Mouse (Mus musculus) heart, embryonic 10.5 days (tissue): ENCODE results near the gene Gm12695. TPM values are rescaled to one million over a fixed set of nuclear protein-coding genes. Genes with fewer than 3 reads are reported as not detected.

Experiments used
- DNase-seq: peaks from one replicate; pipeline ENCODE4 v3.0.0-alpha.2; 2017; ENCODE audit warnings: low spot score
- H3K27ac ChIP-seq: fragments of 300-500 bp; sonication (generic); 2 replicates; pipeline ENCODE4 v1.5.1; 2016; ENCODE audit warnings: mild to moderate bottlenecking
- H3K27me3 ChIP-seq: fragments of 300-500 bp; sonication (generic); 2 replicates; pipeline ENCODE4 v1.6.1; 2016; ENCODE audit warnings: mild to moderate bottlenecking; ENCODE audit not compliant: poor library complexity, insufficient read depth, severe bottlenecking
- H3K36me3 ChIP-seq: fragments of 300-500 bp; sonication (generic); 2 replicates; pipeline ENCODE4 v1.6.1; 2016; ENCODE audit warnings: mild to moderate bottlenecking, moderate library complexity
- H3K4me1 ChIP-seq: fragments of 300-500 bp; sonication (generic); 2 replicates; pipeline ENCODE4 v1.6.1; 2016; ENCODE audit warnings: mild to moderate bottlenecking
- H3K4me3 ChIP-seq: fragments of 300-500 bp; sonication (generic); 2 replicates; pipeline ENCODE4 v1.5.1; 2016; ENCODE audit warnings: mild to moderate bottlenecking, moderate library complexity
- H3K9me3 ChIP-seq: fragments of 300-500 bp; sonication (generic); 2 replicates; pipeline ENCODE4 v1.6.1; 2016; ENCODE audit warnings: mild to moderate bottlenecking, moderate library complexity
- WGBS: fragments of 180-500 bp; shearing (Covaris S2); methylation state at CpG from one replicate; pipeline ENCODE4 v1.1.7; 2016; 5-methylcytosine and 5-hydroxymethylcytosine counted together
- polyA plus RNA-seq: library from polyadenylated mRNA; unstranded; fragments of >200 nt; fragmentation: Nextera tagmentation; extraction: Ambion mirVana; gene quantifications from 2 replicates; pipeline ENCODE4 v1.2.1, GENCODE M21; 2016

Gene Gm12695
- polyA plus RNA-seq, 1 experiment from 2014 or later, result not detected

DNA sequence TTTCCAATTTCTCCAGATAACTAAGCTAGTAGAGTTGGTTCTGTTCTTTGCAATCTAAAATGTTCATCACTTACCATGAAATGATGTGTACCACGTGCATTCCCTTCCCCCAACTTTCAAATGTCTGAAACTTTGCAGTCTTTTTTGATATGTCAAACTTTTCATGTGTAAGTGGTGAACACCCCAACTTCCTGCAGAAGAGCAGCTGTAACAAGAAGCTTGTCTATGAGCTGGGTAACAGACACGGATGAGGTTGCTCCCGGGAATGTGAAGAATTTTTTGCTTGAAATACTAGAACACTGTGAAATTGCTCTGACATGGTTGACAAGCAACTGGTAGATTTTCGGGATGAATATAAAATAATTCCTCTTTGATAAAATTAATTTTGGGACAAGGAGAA lies 55.7 kb downstream of the Gm12695 start:
- WGBS, result 70% methylated on average over 4 of the region's 4 CpGs
- no peaks in the 10 kb centered on the region for H3K9me3 ChIP-seq

DNA sequence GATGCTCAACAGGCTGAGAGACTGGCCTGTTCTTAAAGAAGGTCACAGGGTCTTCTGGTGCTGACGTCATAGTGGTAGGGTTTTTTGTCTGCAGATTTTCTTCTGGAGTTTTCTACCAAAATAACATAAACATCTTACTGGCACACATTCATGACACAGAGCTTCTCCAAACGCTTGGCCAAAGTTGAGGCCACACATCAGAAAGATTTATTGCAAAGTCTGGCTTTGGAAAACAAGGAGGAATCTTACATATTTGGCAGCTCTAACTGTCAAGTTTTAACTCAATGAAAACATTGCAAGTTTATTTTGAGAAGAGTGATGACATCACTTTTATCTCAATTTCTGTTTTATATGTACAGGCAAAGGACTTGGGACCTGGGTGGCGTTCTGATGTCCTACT lies 56.8 kb downstream of the Gm12695 start:
- Histone ChIP-seq H3K36me3 (no peaks in the 10 kb centered on the region), H3K27me3 (no peaks in the 10 kb centered on the region), H3K4me1 (no peaks in the 10 kb centered on the region), H3K9me3 (no peaks in the 10 kb centered on the region), H3K4me3 (no peak overlapping the region), H3K27ac (no peak overlapping the region)
- 67% methylated on average over 3 of the region's 3 CpGs for whole genome bisulfite sequencing
- DNase-seq, result no peak

More for the DNA sequence above, 55.7 kb downstream of the Gm12695 start:
- no peak overlapping the region for H3K4me3 ChIP-seq
- H3K4me1 ChIP-seq, result no peaks in the 10 kb centered on the region
- no peak overlapping the region for H3K27ac ChIP-seq
- H3K36me3 ChIP-seq, result no peaks in the 10 kb centered on the region
- no peaks in the 10 kb centered on the region for H3K27me3 ChIP-seq
- DNase-seq, result no peak

DNA sequence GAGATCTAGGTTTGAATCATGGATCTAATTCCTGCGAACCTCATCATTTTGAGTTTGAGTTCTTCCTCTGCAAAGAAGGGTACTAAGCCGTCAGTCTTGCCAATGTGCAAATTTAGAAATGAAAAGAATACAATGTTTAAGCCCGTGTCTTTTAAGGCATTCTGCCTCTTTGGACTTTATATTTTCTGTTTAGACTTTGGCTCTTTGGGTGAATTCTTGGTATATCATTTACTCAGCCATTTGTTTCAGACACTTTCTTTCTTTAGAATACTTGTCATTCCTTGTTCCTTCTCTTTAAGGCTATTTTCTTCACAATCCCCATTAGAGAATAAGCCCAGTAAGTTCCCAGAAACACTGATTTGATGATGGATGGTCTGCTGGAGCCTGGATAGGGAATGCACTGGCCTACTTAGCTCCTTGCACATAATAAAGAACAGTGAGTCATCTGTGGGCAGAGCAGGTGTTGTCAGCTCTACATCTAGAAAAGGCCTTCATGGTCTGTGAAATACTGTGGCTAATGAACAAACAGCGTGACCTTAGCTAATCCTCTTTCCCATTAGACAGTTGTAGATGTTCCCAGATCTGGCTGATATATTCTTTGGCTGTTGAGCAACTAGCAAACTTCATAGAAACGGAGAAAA lies 59.5 kb downstream of the Gm12695 start:
- H3K9me3 ChIP-seq, result no peaks in the 10 kb centered on the region
- WGBS, result 76% methylated on average over 5 of the region's 5 CpGs
- no peaks in the 10 kb centered on the region for H3K36me3 ChIP-seq
- H3K4me3 ChIP-seq, result no peak overlapping the region
- no peaks in the 10 kb centered on the region for H3K27me3 ChIP-seq
- H3K27ac ChIP-seq, result no peak overlapping the region
- no peak for DNase-seq
- H3K4me1 ChIP-seq, result no peaks in the 10 kb centered on the region

DNA sequence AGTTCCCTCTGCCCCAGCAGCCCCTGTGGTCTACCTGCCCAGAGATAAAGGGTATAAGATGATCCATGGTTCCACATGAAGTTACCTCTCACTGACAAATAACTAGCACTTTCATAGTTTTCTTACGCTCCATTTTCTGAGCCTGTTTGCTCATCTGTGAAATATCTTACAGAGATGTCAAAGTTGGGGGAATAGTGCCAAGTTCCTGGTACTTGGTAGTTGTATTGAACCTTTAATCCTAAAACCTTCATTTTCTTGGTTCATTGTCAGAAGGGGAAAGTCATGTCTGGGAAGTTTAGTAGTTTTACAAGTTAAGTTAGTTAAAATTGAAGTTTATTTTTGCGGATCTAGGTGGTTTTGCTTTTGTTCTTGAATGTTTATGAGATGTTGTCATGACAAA lies 62.7 kb downstream of the Gm12695 start:
- Histone ChIP-seq H3K27me3 (no peaks in the 10 kb centered on the region), H3K36me3 (no peaks in the 10 kb centered on the region), H3K4me3 (no peak overlapping the region), H3K27ac (no peak overlapping the region), H3K4me1 (no peaks in the 10 kb centered on the region), H3K9me3 (no peaks in the 10 kb centered on the region)
- DNase-seq, result no peak
- 86% methylated on average over 2 of the region's 2 CpGs for WGBS

DNA sequence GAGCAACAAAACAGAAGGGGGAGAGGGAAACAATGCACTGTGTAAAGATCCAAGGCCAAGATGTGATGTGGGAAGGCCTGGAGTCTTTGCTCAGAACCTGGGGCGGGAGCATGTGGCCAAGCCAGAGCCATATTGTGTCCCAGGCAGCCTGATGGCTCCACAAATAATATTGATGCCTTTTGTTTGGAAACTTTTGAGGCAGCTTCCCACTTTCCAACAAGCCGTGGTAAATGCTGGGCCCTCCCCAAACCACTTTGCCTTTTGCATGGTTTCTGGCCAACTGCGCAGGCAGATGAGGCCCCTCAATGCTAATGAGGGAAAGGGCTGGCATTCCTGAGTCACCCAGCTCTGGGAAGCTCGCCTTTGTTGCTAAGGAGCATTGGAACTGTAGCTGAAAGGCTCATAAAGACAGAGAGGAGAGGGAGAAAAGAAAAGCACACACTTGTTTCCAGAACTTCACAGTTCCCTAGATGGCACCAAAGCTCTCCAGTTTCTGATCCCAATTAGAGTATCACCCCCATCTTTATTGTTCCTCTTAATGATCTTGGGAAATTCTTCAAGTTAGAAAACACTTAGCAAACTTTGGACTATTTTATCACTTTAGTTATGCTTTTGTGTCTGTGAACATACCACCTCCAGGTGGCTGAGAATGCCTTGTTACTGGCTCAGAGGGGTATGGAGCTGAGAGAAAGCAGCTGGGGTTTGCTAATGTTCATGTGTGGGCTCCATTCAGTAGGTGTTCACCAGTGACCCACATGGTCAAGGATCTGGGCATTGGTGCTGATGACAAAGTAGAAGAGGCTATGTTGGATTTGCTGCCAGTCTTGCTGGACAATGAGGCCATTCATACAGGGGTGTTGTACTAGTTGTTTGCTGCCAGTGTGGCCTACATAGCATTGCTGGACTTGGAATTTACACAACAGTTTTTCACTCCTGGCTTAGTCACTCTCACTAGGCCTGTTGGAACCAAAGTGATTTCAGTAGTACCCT lies 65.7 kb downstream of the Gm12695 start:
- Histone ChIP-seq H3K4me1 (no peaks in the 10 kb centered on the region), H3K27me3 (no peaks in the 10 kb centered on the region), H3K9me3 (no peaks in the 10 kb centered on the region), H3K36me3 (no peaks in the 10 kb centered on the region), H3K4me3 (no peak overlapping the region), H3K27ac (no peak overlapping the region)
- 59% methylated on average over 4 of the region's 4 CpGs for WGBS
- DNase-seq, result no peak

DNA sequence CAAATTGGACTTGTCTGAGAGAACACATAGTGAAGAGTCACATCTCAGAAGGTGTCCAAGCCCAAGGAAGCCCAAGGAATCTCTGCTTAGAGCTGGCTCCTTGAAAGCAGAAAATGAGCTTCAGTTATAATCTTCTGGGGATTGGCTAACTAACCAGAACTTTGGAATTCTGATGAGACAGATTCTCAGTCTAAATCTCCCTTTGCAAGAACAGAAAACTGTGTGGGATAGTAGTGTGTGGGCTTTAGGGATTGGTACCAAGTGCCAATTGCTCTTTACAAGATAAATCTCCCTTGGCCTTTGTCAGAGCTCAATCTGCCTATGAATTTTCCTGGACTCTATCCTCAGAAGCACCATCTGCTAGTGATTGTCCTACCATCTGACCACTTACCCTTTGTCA lies 66.5 kb downstream of the Gm12695 start:
- Histone ChIP-seq H3K27ac (no peak overlapping the region), H3K36me3 (no peaks in the 10 kb centered on the region), H3K27me3 (no peaks in the 10 kb centered on the region), H3K4me3 (no peak overlapping the region), H3K4me1 (no peaks in the 10 kb centered on the region), H3K9me3 (no peaks in the 10 kb centered on the region)
- no peak for DNase-seq

DNA sequence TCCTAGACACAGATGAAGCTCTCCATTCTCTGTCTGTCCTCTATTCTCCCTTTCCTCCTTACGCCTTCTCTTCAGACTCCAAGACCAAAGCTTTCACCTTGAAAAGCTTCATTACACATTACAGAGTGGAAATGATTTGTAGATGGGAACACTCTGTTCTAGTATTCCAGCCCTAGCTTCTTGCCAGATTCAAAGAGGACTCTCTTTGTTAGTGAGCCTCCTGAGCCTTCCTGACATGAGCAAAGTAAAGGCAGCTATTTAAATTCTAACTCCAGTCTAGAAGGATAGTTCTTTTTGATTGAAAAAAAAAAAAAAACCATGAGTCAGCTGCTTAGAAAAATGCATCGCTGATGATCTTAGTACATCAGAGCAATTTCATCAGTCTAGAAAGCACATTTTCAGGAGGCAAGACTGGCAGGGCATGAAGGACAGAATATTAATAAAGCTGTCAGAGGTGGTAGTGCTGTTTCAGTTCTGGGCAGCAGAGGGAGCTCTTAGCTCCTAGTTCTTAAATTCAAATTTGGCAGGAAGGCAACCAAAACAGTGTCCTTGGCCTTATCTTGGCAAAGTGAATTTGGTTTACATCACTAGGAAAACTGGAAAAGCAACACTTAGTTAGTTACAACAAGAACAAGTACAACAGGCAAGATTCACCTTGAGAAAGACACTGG lies 79.6 kb downstream of the Gm12695 start:
- H3K9me3 ChIP-seq, result no peaks in the 10 kb centered on the region
- H3K27me3 ChIP-seq, result no peaks in the 10 kb centered on the region
- WGBS, result 58% methylated on average over 2 of the region's 2 CpGs
- no peaks in the 10 kb centered on the region for H3K36me3 ChIP-seq
- H3K27ac ChIP-seq, result no peak overlapping the region
- no peak for DNase-seq
- no peak overlapping the region for H3K4me3 ChIP-seq
- no peaks in the 10 kb centered on the region for H3K4me1 ChIP-seq

DNA sequence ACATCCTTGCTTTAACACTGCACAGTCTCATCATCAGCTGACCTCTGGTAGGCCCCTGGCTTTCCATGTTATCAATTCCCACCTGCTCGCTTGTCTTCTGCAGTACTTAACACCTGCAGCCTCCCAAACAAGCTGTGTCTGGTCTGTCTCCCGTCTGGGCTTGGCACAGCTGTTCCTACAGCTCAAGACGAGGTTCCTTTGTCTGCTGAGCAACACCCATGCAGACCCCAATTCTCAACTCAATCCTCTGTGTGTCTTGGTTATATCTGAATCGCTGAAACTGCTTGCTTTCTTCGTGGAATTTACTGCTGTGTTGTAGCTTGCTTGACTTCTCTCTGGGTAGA lies 86.8 kb downstream of the Gm12695 start:
- H3K4me1 ChIP-seq, result no peaks in the 10 kb centered on the region
- WGBS, result 65% methylated on average over 5 of the region's 5 CpGs
- H3K4me3 ChIP-seq, result no peak overlapping the region
- DNase-seq, result no peak
- H3K36me3 ChIP-seq, result no peaks in the 10 kb centered on the region
- H3K27me3 ChIP-seq, result no peaks in the 10 kb centered on the region
- no peaks in the 10 kb centered on the region for H3K9me3 ChIP-seq
- H3K27ac ChIP-seq, result no peak overlapping the region

DNA sequence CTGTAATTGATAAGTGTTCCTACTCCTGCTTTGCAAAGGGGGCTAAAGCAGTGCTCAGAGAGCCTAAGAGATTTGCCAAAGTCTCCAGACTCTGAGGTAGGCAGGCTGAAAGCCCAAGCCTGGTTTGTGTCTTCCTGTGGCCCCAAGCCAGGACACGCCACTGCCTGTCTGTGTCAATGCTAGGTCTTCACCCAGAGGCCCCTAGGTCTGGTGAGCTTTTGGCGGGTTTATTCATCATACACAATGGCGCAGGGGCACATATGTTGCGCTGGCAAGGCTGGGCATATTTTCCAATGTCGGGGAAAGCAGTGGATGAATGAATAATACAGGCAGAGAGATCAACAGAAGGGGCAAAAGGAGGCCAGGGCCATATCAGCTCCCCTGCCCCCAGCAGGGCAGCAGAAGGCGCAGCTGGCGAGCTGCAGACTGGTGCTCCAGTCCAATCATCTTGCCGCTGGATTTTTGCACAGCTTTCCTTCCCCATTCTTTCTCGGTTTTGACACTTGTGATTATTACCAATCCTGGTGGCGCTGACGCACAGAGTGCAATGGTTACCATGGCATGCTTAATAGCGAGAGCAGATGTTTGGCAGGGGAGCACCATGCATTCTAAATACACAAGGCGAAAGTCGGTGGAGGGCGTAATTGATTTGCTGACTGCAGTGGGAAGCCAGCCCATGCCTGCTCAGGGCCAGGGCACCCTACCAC lies 87.3 kb downstream of the Gm12695 start:
- H3K27me3 ChIP-seq, result no peaks in the 10 kb centered on the region
- no peak overlapping the region for H3K27ac ChIP-seq
- no peak for DNase-seq
- H3K9me3 ChIP-seq, result no peaks in the 10 kb centered on the region
- no peaks in the 10 kb centered on the region for H3K4me1 ChIP-seq
- WGBS, result 86% methylated on average over 15 of the region's 15 CpGs
- no peaks in the 10 kb centered on the region for H3K36me3 ChIP-seq
- H3K4me3 ChIP-seq, result no peak overlapping the region

DNA sequence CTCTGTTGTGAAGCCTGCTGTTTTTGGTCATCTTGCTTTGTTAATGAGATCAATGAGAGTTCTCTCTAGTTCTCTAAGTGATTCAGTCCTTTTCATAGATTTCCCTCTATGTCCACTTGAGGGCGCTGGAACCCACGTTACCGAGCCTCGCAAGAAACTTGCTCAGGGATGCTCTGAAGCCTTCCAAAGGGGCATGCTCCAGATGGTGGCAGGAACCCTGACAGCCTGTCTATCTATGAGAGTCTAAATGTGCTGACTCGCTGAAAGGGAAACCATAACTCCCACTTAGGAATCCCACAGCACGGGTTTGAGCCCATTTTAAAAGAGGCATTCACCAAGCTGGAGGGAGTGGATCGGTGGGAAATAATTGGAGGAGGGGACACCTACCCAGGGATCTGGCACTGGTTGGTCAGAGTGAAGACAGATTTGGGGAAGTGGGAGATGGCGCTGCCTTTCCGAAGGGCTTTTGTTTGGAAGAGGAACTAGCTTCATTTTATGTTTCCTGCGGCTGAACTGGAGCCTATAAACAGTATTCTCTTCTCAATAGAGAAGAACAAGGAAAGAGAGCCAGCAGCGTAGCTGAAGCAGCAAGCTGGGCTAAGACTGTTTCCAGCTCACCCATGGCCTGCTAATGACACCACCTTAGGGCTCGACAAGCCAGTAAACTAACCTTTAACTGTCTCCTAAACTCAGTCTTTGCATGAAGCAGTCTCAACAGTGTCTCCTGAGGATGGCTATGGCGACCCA lies 88.2 kb downstream of the Gm12695 start:
- Histone ChIP-seq H3K4me3 (no peak overlapping the region), H3K27me3 (no peaks in the 10 kb centered on the region)

DNA sequence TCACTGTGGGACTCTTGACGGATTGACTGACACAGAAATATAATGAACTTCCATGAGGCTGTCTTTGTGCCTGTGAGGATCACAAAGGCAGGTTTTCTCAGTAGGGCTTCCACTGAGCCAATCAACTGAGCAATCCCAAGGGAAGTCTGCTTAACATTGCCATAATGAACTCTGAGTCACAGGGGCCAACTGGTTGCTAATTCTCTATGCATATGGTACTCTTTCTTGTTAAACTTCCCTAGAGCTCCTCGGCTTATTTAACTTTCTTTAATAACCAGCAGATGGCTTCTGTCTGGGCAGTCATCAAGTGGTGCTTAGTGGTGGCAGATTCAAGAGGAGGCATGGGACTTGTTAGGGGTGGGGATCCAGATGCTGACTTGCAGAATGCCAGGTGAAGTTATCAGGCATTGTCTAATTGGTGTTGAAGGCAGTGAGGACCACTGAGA lies 97.6 kb downstream of the Gm12695 start:
- Histone ChIP-seq H3K4me3 (no peak overlapping the region), H3K36me3 (no peaks in the 10 kb centered on the region), H3K27me3 (no peaks in the 10 kb centered on the region), H3K4me1 (no peaks in the 10 kb centered on the region), H3K9me3 (no peaks in the 10 kb centered on the region), H3K27ac (no peak overlapping the region)
- no peak for DNase-seq
- WGBS, result 73% methylated on average over 2 of the region's 2 CpGs

More for the DNA sequence above, 88.2 kb downstream of the Gm12695 start:
- Histone ChIP-seq H3K4me1 (no peaks in the 10 kb centered on the region), H3K9me3 (no peaks in the 10 kb centered on the region), H3K27ac (no peak overlapping the region), H3K36me3 (no peaks in the 10 kb centered on the region)
- WGBS, result 41% methylated on average over 13 of the region's 13 CpGs
- DNase-seq, result no peak

DNA sequence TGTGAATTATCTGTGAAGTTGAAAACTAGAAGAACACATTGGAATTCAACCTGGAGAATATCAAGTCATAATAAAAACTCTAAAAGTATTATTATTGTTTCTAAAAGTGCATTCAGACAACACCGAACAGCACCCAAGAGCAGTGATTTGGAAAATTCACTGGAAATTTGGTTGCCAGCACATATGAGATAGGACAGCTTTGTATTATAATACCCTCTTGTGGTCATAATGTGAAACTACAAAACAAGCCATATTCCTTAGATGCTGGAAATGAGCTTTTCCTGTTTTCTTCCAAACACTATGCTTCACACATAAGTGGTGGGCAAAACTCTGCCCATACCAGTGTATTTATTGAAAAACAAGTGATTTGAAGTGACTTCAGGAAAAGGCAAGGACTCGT lies 101.5 kb downstream of the Gm12695 start:
- 35% methylated on average over 2 of the region's 2 CpGs for WGBS
- Histone ChIP-seq H3K27ac (no peak overlapping the region), H3K9me3 (no peaks in the 10 kb centered on the region), H3K4me1 (no peaks in the 10 kb centered on the region), H3K36me3 (no peaks in the 10 kb centered on the region), H3K27me3 (no peaks in the 10 kb centered on the region), H3K4me3 (no peak overlapping the region)
- DNase-seq, result no peak
